Mouse (Mus musculus): ENCODE results near the gene Fnip2. TPM values are rescaled to one million over a fixed set of nuclear protein-coding genes. Genes with fewer than 3 reads are reported as not detected.
"Not testable (repeated sequence)": the region's sequence is repeated elsewhere in the genome, so short reads cannot be mapped to it uniquely, and the experiment has no call there.

Gene Fnip2
- polyA plus RNA-seq, 1 experiment from 2014 or later = 3.3 TPM

- Histone ChIP-seq H3K4me1 (replicated peaks; ENCODE audit: control insufficient read depth, insufficient read depth, low read length) (no peaks in the 10 kb centered on the region), H3K4me3 (ENCODE audit: low read depth, low read length) (no peak overlapping the region), H3K27me3 (replicated peaks; ENCODE audit: control insufficient read depth, insufficient read depth, low read length) (no peaks in the 10 kb centered on the region), H3K27ac (ENCODE audit: low read depth, low read length) (no peak overlapping the region), H3K9me3 (ENCODE audit: control insufficient read depth) (no peaks in the 10 kb centered on the region), H3K36me3 (ENCODE audit: control insufficient read depth, insufficient read depth) (no peaks in the 10 kb centered on the region), H3K4me2 (replicated peaks; ENCODE audit: low read depth) (no peak overlapping the region), H3K9ac (ENCODE audit: low read depth, low read length) (no peak overlapping the region)
- TF ChIP-seq CTCF (IDR thresholded peaks at IDR 0.05; ENCODE audit: low read depth) = no peak
- WGBS = 42% methylated on average over 10 of the region's 10 CpGs
- ATAC-seq = peak; percentile 62; the same call in 1 of the 2 replicates
Observed at GRCm38 (mm10) chr3:79575576-79576467, 8.2 kb upstream of the Fnip2 start.

- H3K4me3 ChIP-seq (ENCODE audit: low read depth, low read length) = no peak overlapping the region
- TF ChIP-seq CTCF (IDR thresholded peaks at IDR 0.05; ENCODE audit: low read depth) = no peak
- 57% methylated on average over 3 of the region's 3 CpGs for WGBS
- no peaks in the 10 kb centered on the region for H3K4me1 ChIP-seq (replicated peaks; ENCODE audit: control insufficient read depth, insufficient read depth, low read length)
- H3K9me3 ChIP-seq (ENCODE audit: control insufficient read depth) = no peaks in the 10 kb centered on the region
- no peak overlapping the region for H3K4me2 ChIP-seq (replicated peaks; ENCODE audit: low read depth)
- H3K27ac ChIP-seq (ENCODE audit: low read depth, low read length) = no peak overlapping the region
- H3K36me3 ChIP-seq (ENCODE audit: control insufficient read depth, insufficient read depth) = no peaks in the 10 kb centered on the region
- ATAC-seq = no peak
- H3K27me3 ChIP-seq (replicated peaks; ENCODE audit: control insufficient read depth, insufficient read depth, low read length) = no peaks in the 10 kb centered on the region
- no peak overlapping the region for H3K9ac ChIP-seq (ENCODE audit: low read depth, low read length)
Observed at GRCm38 (mm10) chr3:79574336-79574735, 6.7 kb upstream of the Fnip2 start.

DNA sequence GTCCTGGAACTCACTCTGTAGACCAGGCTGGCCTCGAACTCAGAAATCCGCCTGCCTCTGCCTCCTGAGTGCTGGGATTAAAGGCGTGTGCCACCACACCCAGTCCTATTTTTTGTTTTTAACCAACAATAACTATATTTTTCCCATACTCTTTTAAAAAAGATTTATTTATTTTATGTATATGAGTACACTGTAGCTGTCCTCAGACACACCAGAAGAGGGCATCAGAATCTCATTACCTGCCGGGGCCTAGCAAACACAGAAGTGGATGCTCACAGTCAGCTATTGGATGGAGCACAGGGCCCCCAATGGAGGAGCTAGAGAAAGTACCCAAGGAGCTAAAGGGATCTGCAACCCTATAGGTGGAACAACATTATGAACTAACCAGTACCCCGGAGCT lies 5.8 kb upstream of the Fnip2 start:
- H3K27me3 ChIP-seq (replicated peaks; ENCODE audit: control insufficient read depth, insufficient read depth, low read length); H3K9me3 ChIP-seq (ENCODE audit: control insufficient read depth); ATAC-seq; H3K4me3 ChIP-seq (ENCODE audit: low read depth, low read length); H3K9ac ChIP-seq (ENCODE audit: low read depth, low read length); H3K4me2 ChIP-seq (replicated peaks; ENCODE audit: low read depth); H3K4me1 ChIP-seq (replicated peaks; ENCODE audit: control insufficient read depth, insufficient read depth, low read length); H3K27ac ChIP-seq (ENCODE audit: low read depth, low read length); H3K36me3 ChIP-seq (ENCODE audit: control insufficient read depth, insufficient read depth): not testable (repeated sequence)
- WGBS = 97% methylated on average over 5 of the region's 5 CpGs

DNA sequence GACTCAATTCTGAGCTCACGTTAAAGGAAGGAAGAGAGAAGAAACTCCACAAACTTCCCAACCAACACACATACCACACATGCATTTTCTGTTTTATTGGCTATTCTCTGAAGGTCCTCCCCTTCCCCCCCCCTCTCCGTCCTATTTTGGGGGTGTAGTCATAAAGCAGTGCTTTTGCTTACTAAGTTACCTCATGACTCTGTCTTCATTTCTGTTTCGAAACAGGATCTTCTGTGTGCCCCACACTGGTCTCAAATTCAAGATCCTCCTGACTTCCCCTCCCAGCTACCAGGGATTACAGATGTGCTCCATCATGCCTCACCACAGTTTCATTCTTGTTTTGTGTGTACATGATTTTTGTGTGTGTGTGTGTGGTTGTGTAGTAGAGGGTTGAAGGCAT lies 4.8 kb upstream of the Fnip2 start:
- Histone ChIP-seq H3K36me3 (ENCODE audit: control insufficient read depth, insufficient read depth) (no peaks in the 10 kb centered on the region), H3K4me2 (replicated peaks; ENCODE audit: low read depth) (no peak overlapping the region), H3K27ac (ENCODE audit: low read depth, low read length) (no peak overlapping the region), H3K9me3 (ENCODE audit: control insufficient read depth) (no peaks in the 10 kb centered on the region), H3K27me3 (replicated peaks; ENCODE audit: control insufficient read depth, insufficient read depth, low read length) (no peaks in the 10 kb centered on the region), H3K4me3 (ENCODE audit: low read depth, low read length) (no peak overlapping the region), H3K4me1 (replicated peaks; ENCODE audit: control insufficient read depth, insufficient read depth, low read length) (no peaks in the 10 kb centered on the region), H3K9ac (ENCODE audit: low read depth, low read length) (no peak overlapping the region)
- 58% methylated on average over 3 of the region's 3 CpGs for WGBS
- no peak for TF ChIP-seq CTCF (IDR thresholded peaks at IDR 0.05; ENCODE audit: low read depth)
- no peak for ATAC-seq

- H3K4me1 ChIP-seq (replicated peaks; ENCODE audit: control insufficient read depth, insufficient read depth, low read length) = no peaks in the 10 kb centered on the region
- H3K9ac ChIP-seq (ENCODE audit: low read depth, low read length) = no peak overlapping the region
- H3K36me3 ChIP-seq (ENCODE audit: control insufficient read depth, insufficient read depth) = no peaks in the 10 kb centered on the region
- H3K27me3 ChIP-seq (replicated peaks; ENCODE audit: control insufficient read depth, insufficient read depth, low read length) = no peaks in the 10 kb centered on the region
- WGBS = 73% methylated on average over 3 of the region's 3 CpGs
- TF ChIP-seq CTCF (IDR thresholded peaks at IDR 0.05; ENCODE audit: low read depth) = no peak
- H3K4me2 ChIP-seq (replicated peaks; ENCODE audit: low read depth) = no peak overlapping the region
- no peaks in the 10 kb centered on the region for H3K9me3 ChIP-seq (ENCODE audit: control insufficient read depth)
- H3K4me3 ChIP-seq (ENCODE audit: low read depth, low read length) = no peak overlapping the region
- no peak for ATAC-seq
- H3K27ac ChIP-seq (ENCODE audit: low read depth, low read length) = no peak overlapping the region
Observed at GRCm38 (mm10) chr3:79569351-79569681, 1.7 kb upstream of the Fnip2 start.

- no peak overlapping the region for H3K4me3 ChIP-seq (ENCODE audit: low read depth, low read length)
- peak overlapping the region; percentile 95 for H3K4me2 ChIP-seq (replicated peaks; ENCODE audit: low read depth)
- H3K9ac ChIP-seq (ENCODE audit: low read depth, low read length) = no peak overlapping the region
- WGBS = 88% methylated on average over 16 of the region's 16 CpGs
- TF ChIP-seq CTCF (IDR thresholded peaks at IDR 0.05; ENCODE audit: low read depth) = peak; percentile 25; the same call in 1 of the 2 replicates
- H3K9me3 ChIP-seq (ENCODE audit: control insufficient read depth) = no peaks in the 10 kb centered on the region
- H3K36me3 ChIP-seq (ENCODE audit: control insufficient read depth, insufficient read depth) = no peaks in the 10 kb centered on the region
- H3K4me1 ChIP-seq (replicated peaks; ENCODE audit: control insufficient read depth, insufficient read depth, low read length) = no peaks in the 10 kb centered on the region
- H3K27me3 ChIP-seq (replicated peaks; ENCODE audit: control insufficient read depth, insufficient read depth, low read length) = no peaks in the 10 kb centered on the region
- no peak overlapping the region for H3K27ac ChIP-seq (ENCODE audit: low read depth, low read length)
- no peak for ATAC-seq
Observed at GRCm38 (mm10) chr3:79568629-79569350, 1.2 kb upstream of the Fnip2 start.

Measured in intestine, postnatal 0 days (tissue).